Mouse (Mus musculus) olfactory bulb, adult 2 months (tissue): ENCODE measurements at regions not wholly inside any gene's neighbourhood (a gene's known extent, or its start where the extent isn't known, plus 50 kb on each side); places are given as distances from the start of the nearest gene placed in this dataset.

ENCODE experiments used
- H3K27ac ChIP-seq: fragments of 200-500 bp; 2 replicates; pipeline ENCODE4 v1.5.1; 2012; ENCODE audit warnings: low read depth, low read length; ENCODE audit not compliant: insufficient read depth
- H3K4me1 ChIP-seq: fragments of 200-500 bp; 2 replicates; pipeline ENCODE4 v1.6.1; 2012; ENCODE audit warnings: low read length; ENCODE audit not compliant: control insufficient read depth, insufficient read depth
- H3K4me3 ChIP-seq: fragments of 200-500 bp; 2 replicates; pipeline ENCODE4 v1.5.1; 2012; ENCODE audit warnings: mild to moderate bottlenecking, low read depth, low read length, moderate library complexity; ENCODE audit not compliant: insufficient read depth
- CTCF ChIP-seq: fragments of 200-500 bp; IDR thresholded peaks from 2 replicates; pipeline ENCODE4 v1.5.1; 2012; ENCODE audit warnings: low read depth, mild to moderate bottlenecking, low read length, moderate library complexity; ENCODE audit not compliant: insufficient read depth
- POLR2A ChIP-seq: fragments of 200-500 bp; IDR thresholded peaks from 2 replicates; pipeline ENCODE4 v1.6.1; 2012; ENCODE audit warnings: mild to moderate bottlenecking, low read depth, low read length, moderate library complexity; ENCODE audit not compliant: insufficient read depth
- WGBS: fragments of 180-500 bp; shearing (Covaris S2); methylation state at CpG from one replicate; pipeline ENCODE4 v1.1.7; 2018; 5-methylcytosine and 5-hydroxymethylcytosine counted together

- WGBS: 81% methylated on average over 1 of the region's 1 CpGs
- Histone ChIP-seq H3K4me1 (no peaks in the 10 kb centered on the region), H3K4me3 (no peak overlapping the region), H3K27ac (no peak overlapping the region)
- no peak for TF ChIP-seq POLR2A
- no peak for TF ChIP-seq CTCF
These were observed 165.5 kb upstream of the Slc39a10 start for GRCm38 (mm10) chr1:47058149-47058548.

GRCm38 (mm10) chr1:47057344-47057743 lies 164.7 kb upstream of the Slc39a10 start:
- H3K27ac ChIP-seq: no peak overlapping the region
- 76% methylated on average over 3 of the region's 3 CpGs for WGBS
- no peak overlapping the region for H3K4me3 ChIP-seq
- H3K4me1 ChIP-seq: no peaks in the 10 kb centered on the region
- no peak for TF ChIP-seq POLR2A
- no peak for TF ChIP-seq CTCF

- Histone ChIP-seq H3K27ac (peak overlapping the region; percentile 75), H3K4me1 (no peaks in the 10 kb centered on the region), H3K4me3 (no peak overlapping the region)
- no peak for TF ChIP-seq POLR2A
- no peak for TF ChIP-seq CTCF
These were observed 158.5 kb upstream of the Slc39a10 start for GRCm38 (mm10) chr1:47051109-47051508.

GRCm38 (mm10) chr1:47050492-47050891 lies 157.8 kb upstream of the Slc39a10 start:
- H3K27ac ChIP-seq: no peak overlapping the region
- H3K4me3 ChIP-seq: no peak overlapping the region
- TF ChIP-seq POLR2A: no peak
- no peaks in the 10 kb centered on the region for H3K4me1 ChIP-seq
- WGBS: 79% methylated on average over 1 of the region's 1 CpGs

GRCm38 (mm10) chr1:47037576-47037975 lies 144.9 kb upstream of the Slc39a10 start:
- TF ChIP-seq CTCF (no peak), POLR2A (no peak)
- no peak overlapping the region for H3K27ac ChIP-seq
- 78% methylated on average over 2 of the region's 2 CpGs for WGBS
- H3K4me3 ChIP-seq: no peak overlapping the region
- H3K4me1 ChIP-seq: no peaks in the 10 kb centered on the region

GRCm38 (mm10) chr1:47019356-47019755 lies 126.7 kb upstream of the Slc39a10 start:
- H3K4me1 ChIP-seq: no peaks in the 10 kb centered on the region
- H3K27ac ChIP-seq: no peak overlapping the region
- no peak for TF ChIP-seq CTCF
- TF ChIP-seq POLR2A: no peak
- 38% methylated on average over 1 of the region's 1 CpGs for WGBS
- H3K4me3 ChIP-seq: no peak overlapping the region

- WGBS: 94% methylated on average over 1 of the region's 1 CpGs
- Histone ChIP-seq H3K4me1 (no peaks in the 10 kb centered on the region), H3K27ac (no peak overlapping the region), H3K4me3 (no peak overlapping the region)
- TF ChIP-seq CTCF: no peak
- TF ChIP-seq POLR2A: no peak
These were observed 121.9 kb upstream of the Slc39a10 start for GRCm38 (mm10) chr1:47014526-47014925.

GRCm38 (mm10) chr1:47003746-47004145 lies 111.1 kb upstream of the Slc39a10 start:
- no peaks in the 10 kb centered on the region for H3K4me1 ChIP-seq
- TF ChIP-seq POLR2A (no peak), CTCF (no peak)
- 68% methylated on average over 5 of the region's 5 CpGs for WGBS
- no peak overlapping the region for H3K27ac ChIP-seq
- H3K4me3 ChIP-seq: no peak overlapping the region

GRCm38 (mm10) chr1:46999337-46999736 lies 106.7 kb upstream of the Slc39a10 start:
- H3K4me1 ChIP-seq: no peaks in the 10 kb centered on the region
- TF ChIP-seq CTCF: no peak
- no peak overlapping the region for H3K4me3 ChIP-seq
- H3K27ac ChIP-seq: no peak overlapping the region
- 78% methylated on average over 3 of the region's 3 CpGs for WGBS

GRCm38 (mm10) chr1:46985978-46986377 lies 93.3 kb upstream of the Slc39a10 start:
- WGBS: 50% methylated on average over 1 of the region's 1 CpGs
- Histone ChIP-seq H3K4me3 (no peak overlapping the region), H3K27ac (no peak overlapping the region), H3K4me1 (no peaks in the 10 kb centered on the region)
- TF ChIP-seq CTCF (no peak), POLR2A (no peak)

GRCm38 (mm10) chr1:46983093-46983492 lies 90.4 kb upstream of the Slc39a10 start:
- TF ChIP-seq POLR2A (no peak), CTCF (no peak)
- Histone ChIP-seq H3K4me3 (no peak overlapping the region), H3K4me1 (no peaks in the 10 kb centered on the region), H3K27ac (no peak overlapping the region)
- WGBS: 56% methylated on average over 1 of the region's 1 CpGs
